Mouse (Mus musculus): ENCODE results near the gene Hist3h2a. TPM values are rescaled to one million over a fixed set of nuclear protein-coding genes. Genes with fewer than 3 reads are reported as not detected.
A peak's percentile ranks its signal among the peaks of the same experiment; 100 is the strongest.

The Hist3h2a gene
- polyA plus RNA-seq, 1 experiment, result 24.4 TPM

DNA sequence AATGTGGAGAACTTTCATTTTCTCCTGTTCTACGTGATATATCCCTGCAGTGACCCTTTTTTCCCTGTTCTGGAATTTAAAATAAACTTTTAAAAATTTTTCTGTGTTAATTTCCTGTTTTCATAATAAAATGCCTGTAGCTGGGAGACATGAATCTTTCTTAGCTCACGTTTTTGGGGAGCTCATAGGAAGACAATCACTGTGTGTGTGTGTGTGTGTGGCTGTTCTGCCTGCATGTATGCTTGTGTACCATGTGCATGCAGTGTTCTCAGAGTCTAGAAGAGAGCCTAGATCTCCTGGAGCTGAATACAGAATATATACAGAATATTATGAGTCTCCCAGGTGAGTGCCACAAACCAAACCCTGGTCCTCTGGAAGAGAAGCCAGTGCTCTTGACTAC lies 27.4 kb upstream of the Hist3h2a start:
- no peaks in the 10 kb centered on the region for H3K79me2 ChIP-seq (ENCODE audit: control insufficient read depth, insufficient read depth)
- no peak overlapping the region for H3K4me3 ChIP-seq
- peaks cover 12% of the 10 kb centered on the region for H3K27me3 ChIP-seq (ENCODE audit: control insufficient read depth, insufficient read depth, insufficient read length)
- H3K4me2 ChIP-seq (ENCODE audit: low read depth), result no peak overlapping the region
- no peak for TF ChIP-seq REST (IDR thresholded peaks at IDR 0.05; ENCODE audit: insufficient read depth, insufficient read length)
- no peak for TF ChIP-seq MYOD1 (IDR thresholded peaks at IDR 0.05; ENCODE audit: control insufficient read depth in 1 of 3, insufficient read length in 2 of 3, low read depth in 2 of 3)
- TF ChIP-seq CEBPB (IDR thresholded peaks at IDR 0.05; ENCODE audit: insufficient read depth, poor library complexity, severe bottlenecking), result no peak
- no peak for TF ChIP-seq USF1 (IDR thresholded peaks at IDR 0.05; ENCODE audit: low read depth)
- TF ChIP-seq TCF12 (IDR thresholded peaks at IDR 0.05; ENCODE audit: insufficient read depth, poor library complexity, severe bottlenecking), result no peak
- no peak for TF ChIP-seq POLR2AphosphoS2 (IDR thresholded peaks at IDR 0.05; ENCODE audit: insufficient read length, low read depth)
- no peak for TF ChIP-seq E2F4 (IDR thresholded peaks at IDR 0.05; ENCODE audit: insufficient read depth)
- no peak for TF ChIP-seq MYOG (IDR thresholded peaks at IDR 0.05; ENCODE audit: control insufficient read depth in 1 of 3, insufficient read depth in 1 of 3, insufficient read length in 2 of 3, low read depth in 2 of 3)
- H3K36me3 ChIP-seq (ENCODE audit: control insufficient read depth, insufficient read depth), result no peaks in the 10 kb centered on the region
- H3ac ChIP-seq (ENCODE audit: control insufficient read depth, insufficient read length), result no peak overlapping the region

DNA sequence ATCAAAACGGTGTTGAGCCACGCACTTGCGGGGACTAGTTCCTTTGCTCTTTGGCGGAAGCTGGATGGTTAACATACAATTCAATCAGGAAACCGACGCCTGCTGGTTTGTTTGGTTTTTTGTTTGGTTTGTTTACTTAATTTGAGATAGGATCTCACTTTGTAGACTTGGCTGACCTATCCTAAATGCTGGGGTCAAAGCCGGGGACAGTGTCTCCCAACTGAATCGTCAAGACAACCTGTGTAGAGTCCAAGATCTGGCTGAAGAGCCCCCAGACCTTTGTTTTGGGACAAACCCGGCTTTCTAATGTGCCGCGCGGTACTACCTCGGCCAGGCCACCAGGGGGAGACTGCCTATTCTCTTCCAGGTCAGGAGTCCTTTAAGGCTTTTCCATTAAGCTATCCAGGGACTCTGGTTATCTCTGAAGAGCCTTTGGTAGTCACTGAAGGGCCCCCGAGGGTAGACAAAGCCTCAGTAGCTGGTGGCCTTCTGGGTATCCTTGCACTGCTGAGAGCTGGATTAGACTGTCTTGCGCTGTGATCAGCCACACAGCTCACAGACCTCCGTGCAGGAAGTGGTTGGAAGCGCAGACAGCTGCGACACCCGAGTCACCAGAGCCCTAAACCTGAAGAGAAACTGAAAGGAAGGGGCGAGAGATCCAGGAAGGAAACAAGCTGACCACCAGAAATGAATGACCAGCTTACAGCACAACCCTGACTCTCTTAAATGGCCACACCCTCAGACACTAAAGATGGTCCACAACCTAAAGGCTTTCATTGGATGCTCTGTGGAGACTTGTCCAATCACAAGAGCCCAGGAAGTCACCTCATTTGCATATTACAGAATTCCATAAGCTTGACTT lies 26.5 kb upstream of the Hist3h2a start:
- H3ac ChIP-seq (ENCODE audit: control insufficient read depth, insufficient read length), result no peak overlapping the region
- peak overlapping the region; percentile 13 for H3K4me3 ChIP-seq
- TF ChIP-seq POLR2A (IDR thresholded peaks at IDR 0.05; ENCODE audit: insufficient read length, low read depth) (peak; percentile 30), MAX (IDR thresholded peaks at IDR 0.05; ENCODE audit: low read depth) (no peak), MYOG (IDR thresholded peaks at IDR 0.05; ENCODE audit: control insufficient read depth in 1 of 3, insufficient read depth in 1 of 3, insufficient read length in 2 of 3, low read depth in 2 of 3) (peak in 1 of 3 experiments; percentile 39), MYOD1 (IDR thresholded peaks at IDR 0.05; ENCODE audit: control insufficient read depth in 1 of 3, insufficient read length in 2 of 3, low read depth in 2 of 3) (peak in 1 of 3 experiments; percentile 14), SRF (IDR thresholded peaks at IDR 0.05; ENCODE audit: control insufficient read depth, insufficient read length, low read depth) (no peak)
- no peaks in the 10 kb centered on the region for H3K79me2 ChIP-seq (ENCODE audit: control insufficient read depth, insufficient read depth)
- H3K36me3 ChIP-seq (ENCODE audit: control insufficient read depth, insufficient read depth), result no peaks in the 10 kb centered on the region
- H3K4me2 ChIP-seq (ENCODE audit: low read depth), result peak overlapping the region; percentile 74
- H3K27me3 ChIP-seq (ENCODE audit: control insufficient read depth, insufficient read depth, insufficient read length), result peaks cover 4% of the 10 kb centered on the region

DNA sequence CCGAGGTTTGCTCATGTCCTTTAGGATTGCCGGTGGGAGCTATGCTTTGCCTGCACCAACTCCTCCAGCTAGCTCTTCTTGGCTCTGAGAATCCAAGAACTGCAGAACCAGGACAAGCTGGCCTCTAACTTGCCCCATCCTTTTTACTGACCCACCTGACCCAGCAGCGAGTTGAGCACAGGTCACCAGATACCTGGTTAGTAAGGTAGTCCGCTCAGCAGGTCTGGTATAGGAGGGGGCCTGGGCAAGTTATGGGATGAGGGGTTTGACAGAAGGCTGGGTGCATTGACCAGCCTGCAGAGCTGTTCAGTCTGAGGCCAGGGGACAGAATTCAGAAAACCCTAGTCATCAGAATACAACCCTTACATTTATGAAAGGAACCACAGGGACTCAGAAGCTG lies 25.4 kb upstream of the Hist3h2a start:
- Histone ChIP-seq H3K27me3 (ENCODE audit: control insufficient read depth, insufficient read depth, insufficient read length) (no peaks in the 10 kb centered on the region), H3K4me3 (no peak overlapping the region), H3K4me2 (ENCODE audit: low read depth) (no peak overlapping the region), H3K36me3 (ENCODE audit: control insufficient read depth, insufficient read depth) (no peaks in the 10 kb centered on the region), H3K79me2 (ENCODE audit: control insufficient read depth, insufficient read depth) (no peaks in the 10 kb centered on the region), H3ac (ENCODE audit: control insufficient read depth, insufficient read length) (no peak overlapping the region)
- TF ChIP-seq TCF3 (IDR thresholded peaks at IDR 0.05; ENCODE audit: insufficient read length, low read depth) (no peak), TCF12 (IDR thresholded peaks at IDR 0.05; ENCODE audit: insufficient read depth, poor library complexity, severe bottlenecking) (no peak), POLR2A (IDR thresholded peaks at IDR 0.05; ENCODE audit: insufficient read length, low read depth) (no peak), REST (IDR thresholded peaks at IDR 0.05; ENCODE audit: insufficient read depth, insufficient read length) (no peak), MYOG (IDR thresholded peaks at IDR 0.05; ENCODE audit: control insufficient read depth in 1 of 3, insufficient read depth in 1 of 3, insufficient read length in 2 of 3, low read depth in 2 of 3) (no peak), POLR2AphosphoS2 (IDR thresholded peaks at IDR 0.05; ENCODE audit: insufficient read length, low read depth) (no peak), SRF (IDR thresholded peaks at IDR 0.05; ENCODE audit: control insufficient read depth, insufficient read length, low read depth) (no peak), E2F4 (IDR thresholded peaks at IDR 0.05; ENCODE audit: insufficient read depth) (no peak), MYOD1 (IDR thresholded peaks at IDR 0.05; ENCODE audit: control insufficient read depth in 1 of 3, insufficient read length in 2 of 3, low read depth in 2 of 3) (no peak), USF1 (IDR thresholded peaks at IDR 0.05; ENCODE audit: low read depth) (no peak)

DNA sequence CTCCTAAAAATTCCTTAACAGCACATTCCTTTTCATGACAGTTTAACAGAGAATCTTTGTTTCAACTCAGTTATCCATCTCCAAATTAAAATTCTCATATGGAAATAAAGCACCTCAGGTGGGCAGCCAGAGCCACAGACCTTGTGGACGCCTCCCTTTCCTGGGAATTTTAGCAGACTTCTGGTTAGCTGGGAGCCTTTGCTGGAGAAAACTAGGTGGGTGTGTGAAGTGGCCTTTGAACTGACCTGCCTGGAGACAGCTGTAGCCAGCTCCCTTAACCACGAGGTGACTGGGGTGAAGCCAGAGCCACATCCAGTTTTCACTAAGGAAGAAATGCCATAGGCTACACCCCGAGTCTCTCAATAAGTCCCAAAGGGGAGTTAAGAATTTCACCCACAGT lies 24.8 kb upstream of the Hist3h2a start:
- Histone ChIP-seq H3K4me2 (ENCODE audit: low read depth) (no peak overlapping the region), H3K27me3 (ENCODE audit: control insufficient read depth, insufficient read depth, insufficient read length) (no peaks in the 10 kb centered on the region)

DNA sequence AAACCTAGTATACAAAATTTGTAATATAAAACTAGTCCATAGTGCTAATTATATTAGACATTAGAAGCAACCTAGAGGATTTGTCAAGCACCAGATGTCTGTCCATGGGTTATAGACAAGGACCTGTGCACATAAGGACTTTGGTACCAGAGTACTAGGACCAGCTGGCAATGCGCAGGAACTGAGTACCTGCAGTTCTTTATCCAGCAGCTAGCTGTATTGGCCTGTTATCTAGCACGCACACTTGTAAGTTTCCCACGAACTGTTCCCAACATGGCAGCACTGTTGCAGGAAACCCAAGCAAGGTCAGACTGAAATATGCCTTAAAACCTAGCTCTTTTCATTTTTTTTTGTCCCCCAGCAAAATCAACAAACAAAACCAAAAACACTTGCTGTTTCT lies 24.2 kb upstream of the Hist3h2a start:
- H3K27me3 ChIP-seq (ENCODE audit: control insufficient read depth, insufficient read depth, insufficient read length), result no peaks in the 10 kb centered on the region
- H3K36me3 ChIP-seq (ENCODE audit: control insufficient read depth, insufficient read depth), result no peaks in the 10 kb centered on the region
- H3K4me2 ChIP-seq (ENCODE audit: low read depth), result no peak overlapping the region
- H3K4me3 ChIP-seq, result no peak overlapping the region
- H3ac ChIP-seq (ENCODE audit: control insufficient read depth, insufficient read length), result no peak overlapping the region
- TF ChIP-seq MYOG (IDR thresholded peaks at IDR 0.05; ENCODE audit: control insufficient read depth in 1 of 3, insufficient read depth in 1 of 3, insufficient read length in 2 of 3, low read depth in 2 of 3) (no peak), TCF3 (IDR thresholded peaks at IDR 0.05; ENCODE audit: insufficient read length, low read depth) (no peak), POLR2AphosphoS2 (IDR thresholded peaks at IDR 0.05; ENCODE audit: insufficient read length, low read depth) (peak; percentile 36), MAX (IDR thresholded peaks at IDR 0.05; ENCODE audit: low read depth) (no peak), CEBPB (IDR thresholded peaks at IDR 0.05; ENCODE audit: insufficient read depth, poor library complexity, severe bottlenecking) (no peak), USF1 (IDR thresholded peaks at IDR 0.05; ENCODE audit: low read depth) (no peak), POLR2A (IDR thresholded peaks at IDR 0.05; ENCODE audit: insufficient read length, low read depth) (no peak), E2F4 (IDR thresholded peaks at IDR 0.05; ENCODE audit: insufficient read depth) (no peak), REST (IDR thresholded peaks at IDR 0.05; ENCODE audit: insufficient read depth, insufficient read length) (no peak)
- no peaks in the 10 kb centered on the region for H3K79me2 ChIP-seq (ENCODE audit: control insufficient read depth, insufficient read depth)

More for the DNA sequence above, 24.8 kb upstream of the Hist3h2a start:
- TF ChIP-seq MYOG (IDR thresholded peaks at IDR 0.05; ENCODE audit: control insufficient read depth in 1 of 3, insufficient read depth in 1 of 3, insufficient read length in 2 of 3, low read depth in 2 of 3) (peak in 1 of 3 experiments; percentile 43), POLR2A (IDR thresholded peaks at IDR 0.05; ENCODE audit: insufficient read length, low read depth) (no peak), MYOD1 (IDR thresholded peaks at IDR 0.05; ENCODE audit: control insufficient read depth in 1 of 3, insufficient read length in 2 of 3, low read depth in 2 of 3) (peak in 1 of 3 experiments; percentile 27)
- Histone ChIP-seq H3K79me2 (ENCODE audit: control insufficient read depth, insufficient read depth) (no peaks in the 10 kb centered on the region), H3K36me3 (ENCODE audit: control insufficient read depth, insufficient read depth) (no peaks in the 10 kb centered on the region), H3ac (ENCODE audit: control insufficient read depth, insufficient read length) (no peak overlapping the region), H3K4me3 (no peak overlapping the region)

Measured in myocyte (in vitro differentiated cells).